Mouse (Mus musculus): Measurements from ENCODE around the gene Rfx6. TPM values are rescaled to one million over a fixed set of nuclear protein-coding genes. Genes with fewer than 3 reads are reported as not detected.

Rfx6 gene
- total RNA-seq (2023), result not detected

GRCm38 (mm10) chr10:51677548-51678250 is at the start of gene Rfx6:
Rfx6 (plus strand) TSS chr10:51677756.

GRCm38 (mm10) chr10:51631411-51632136 is 46.0 kb upstream of the Rfx6 start, which contains the start of gene Gprc6a:
Gprc6a (minus strand) TSS chr10:51631461.

Other genes with a start within 250 kb of the Rfx6 start
- gene Gm49339, start 197.1 kb upstream of the Rfx6 start, total RNA-seq (2023), result not detected
- gene Lilr4b, start 197.1 kb upstream of the Rfx6 start, total RNA-seq (2023), result 13.4 TPM
- gene Lilrb4a, start 186.8 kb upstream of the Rfx6 start, total RNA-seq (2023), result 19.4 TPM
- not detected for gene Fam162b, start 87.2 kb upstream of the Rfx6 start, total RNA-seq (2023)
- gene Gprc6a, start 46.3 kb upstream of the Rfx6 start, total RNA-seq (2023), result not detected

Data from CD4-positive naive resting alpha-beta T cell, adult 76 days (primary cell).